Mouse (Mus musculus): ENCODE data around the gene 1700013F07Rik. TPM values are rescaled to one million over a fixed set of nuclear protein-coding genes. Genes with fewer than 3 reads are reported as not detected.
"Not testable (repeated sequence)": the region's sequence is repeated elsewhere in the genome, so short reads cannot be mapped to it uniquely, and the experiment has no call there.

1700013F07Rik gene
- total RNA-seq (2021) = not detected
- long read RNA-seq, experiment 1 = 0 reads
- long read RNA-seq, experiment 2 = 0 reads

GRCm38 (mm10) chr3:108533951-108534350 lies at the start of gene 1700013F07Rik:
TSS of gene 1700013F07Rik (plus strand) at chr3:108534150.
- DNase-seq = no peak

GRCm38 (mm10) chr3:108484749-108485148 lies 49.2 kb upstream of the 1700013F07Rik start:
- no peak for DNase-seq

- DNase-seq = no peak
Observed at GRCm38 (mm10) chr3:108489968-108490367, 44.0 kb upstream of the 1700013F07Rik start.

- peak in 1 of 2 experiments; percentile 10 for DNase-seq
Observed at GRCm38 (mm10) chr3:108494861-108495474, 39.0 kb upstream of the 1700013F07Rik start.

GRCm38 (mm10) chr3:108495486-108495885 lies 38.5 kb upstream of the 1700013F07Rik start:
- DNase-seq = no peak

GRCm38 (mm10) chr3:108497602-108498001 lies 36.3 kb upstream of the 1700013F07Rik start:
- no peak for DNase-seq

- no peak for DNase-seq
Observed at GRCm38 (mm10) chr3:108499826-108500225, 34.1 kb upstream of the 1700013F07Rik start.

- DNase-seq = not testable (repeated sequence)
Observed at GRCm38 (mm10) chr3:108501411-108501810, 32.5 kb upstream of the 1700013F07Rik start.

GRCm38 (mm10) chr3:108503908-108504307 lies 30.0 kb upstream of the 1700013F07Rik start:
- DNase-seq = no peak

- no peak for DNase-seq
Observed at GRCm38 (mm10) chr3:108508745-108509474, 25.0 kb upstream of the 1700013F07Rik start.

- no peak for DNase-seq
Observed at GRCm38 (mm10) chr3:108510156-108510555, 23.8 kb upstream of the 1700013F07Rik start.

GRCm38 (mm10) chr3:108510716-108511483 lies 23.1 kb upstream of the 1700013F07Rik start:
- DNase-seq = no peak

GRCm38 (mm10) chr3:108513465-108513864 lies 20.5 kb upstream of the 1700013F07Rik start:
- DNase-seq = no peak

- DNase-seq = no peak
Observed at GRCm38 (mm10) chr3:108518276-108518675, 15.7 kb upstream of the 1700013F07Rik start.

GRCm38 (mm10) chr3:108523415-108523814 lies 10.5 kb upstream of the 1700013F07Rik start:
- no peak for DNase-seq

GRCm38 (mm10) chr3:108528489-108528888 lies 5.5 kb upstream of the 1700013F07Rik start:
- DNase-seq = no peak

- DNase-seq = peak; percentile 40 to 46
Observed at GRCm38 (mm10) chr3:108533114-108533885, 650 bp upstream of the 1700013F07Rik start.

GRCm38 (mm10) chr3:108535896-108536516 lies 2.1 kb downstream of the 1700013F07Rik start:
- DNase-seq = no peak

GRCm38 (mm10) chr3:108536517-108537260 lies 2.7 kb downstream of the 1700013F07Rik start, which contains the start of gene 5330417C22Rik:
TSS of gene 5330417C22Rik (minus strand) at chr3:108536536.
- DNase-seq = peak; percentile 8 to 22

- DNase-seq = peak; percentile 85 to 90
Observed at GRCm38 (mm10) chr3:108537303-108537702, 3.4 kb downstream of the 1700013F07Rik start.

GRCm38 (mm10) chr3:108542299-108542698 lies 8.3 kb downstream of the 1700013F07Rik start:
- no peak for DNase-seq

All from heart, adult 18-20 months (tissue).